Mouse (Mus musculus) testis, postnatal 14 days (tissue): ENCODE results near the gene Fbxl16.

Experiments
- DNase-seq: peaks from one replicate; pipeline ENCODE4 v3.0.0; 2021; ENCODE audit warnings: low spot score

Gene Fbxl16

GRCm38 (mm10) chr17:25828712-25829557, 20.1 kb downstream of the Fbxl16 start, which contains the start of gene Jmjd8:
TSS of gene Jmjd8 (plus strand) at chr17:25828867.
- peak; percentile 72 for DNase-seq

DNA sequence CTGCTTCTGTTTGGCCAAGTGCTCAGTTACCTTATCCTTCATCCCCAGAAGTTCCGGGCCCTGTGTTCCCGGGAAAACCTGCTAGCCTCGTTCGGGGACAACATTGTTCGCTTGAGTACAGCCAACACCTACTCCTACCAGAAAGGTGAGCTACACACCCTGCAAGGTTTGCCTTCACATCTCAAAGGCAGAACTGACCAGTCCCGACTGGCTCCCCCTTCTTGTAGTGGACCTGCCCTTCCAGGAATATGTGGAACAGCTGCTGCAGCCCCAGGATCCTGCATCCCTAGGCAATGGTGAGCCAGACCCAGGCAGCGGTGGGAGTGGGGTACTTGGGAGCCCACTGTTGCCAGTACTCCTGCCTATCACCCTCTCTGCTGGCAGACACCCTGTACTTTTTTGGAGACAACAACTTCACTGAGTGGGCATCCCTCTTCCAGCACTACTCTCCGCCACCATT, 20.7 kb downstream of the Fbxl16 start:
- DNase-seq, result no peak

GRCm38 (mm10) chr17:25830200-25830753, 21.4 kb downstream of the Fbxl16 start:
- no peak for DNase-seq

DNA sequence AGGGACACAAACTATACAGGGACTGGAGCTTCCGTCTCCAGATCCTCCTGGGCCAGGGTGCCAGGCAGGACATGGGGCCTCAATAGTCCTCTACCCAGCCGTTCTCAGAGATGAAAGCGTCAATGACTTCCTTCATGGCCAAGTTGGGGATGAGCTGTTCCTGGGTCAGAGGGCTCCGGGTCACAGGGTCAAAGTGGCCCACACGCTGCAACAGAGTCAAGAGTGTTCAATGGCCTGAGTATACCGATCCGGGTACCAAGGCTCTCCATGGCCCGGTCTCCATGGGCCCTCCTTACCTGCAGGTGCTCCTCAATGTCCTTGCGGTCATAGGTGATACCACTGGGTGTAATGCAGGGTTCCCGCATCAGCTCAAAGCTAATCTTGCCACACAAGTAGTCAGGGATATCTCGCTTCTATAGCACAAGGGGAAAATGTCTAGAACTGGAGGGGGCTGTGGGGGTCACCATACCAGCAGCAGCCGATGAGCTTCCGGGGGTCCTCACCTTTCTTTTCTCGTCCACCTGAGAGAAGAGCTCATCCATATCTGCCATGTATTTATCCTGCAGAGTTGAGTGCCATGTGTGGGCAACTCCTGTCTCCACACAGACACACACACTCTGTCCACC, 22.0 kb downstream of the Fbxl16 start:
- no peak for DNase-seq

- DNase-seq, result no peak
Observed at GRCm38 (mm10) chr17:25831451-25832281, 22.8 kb downstream of the Fbxl16 start.

DNA sequence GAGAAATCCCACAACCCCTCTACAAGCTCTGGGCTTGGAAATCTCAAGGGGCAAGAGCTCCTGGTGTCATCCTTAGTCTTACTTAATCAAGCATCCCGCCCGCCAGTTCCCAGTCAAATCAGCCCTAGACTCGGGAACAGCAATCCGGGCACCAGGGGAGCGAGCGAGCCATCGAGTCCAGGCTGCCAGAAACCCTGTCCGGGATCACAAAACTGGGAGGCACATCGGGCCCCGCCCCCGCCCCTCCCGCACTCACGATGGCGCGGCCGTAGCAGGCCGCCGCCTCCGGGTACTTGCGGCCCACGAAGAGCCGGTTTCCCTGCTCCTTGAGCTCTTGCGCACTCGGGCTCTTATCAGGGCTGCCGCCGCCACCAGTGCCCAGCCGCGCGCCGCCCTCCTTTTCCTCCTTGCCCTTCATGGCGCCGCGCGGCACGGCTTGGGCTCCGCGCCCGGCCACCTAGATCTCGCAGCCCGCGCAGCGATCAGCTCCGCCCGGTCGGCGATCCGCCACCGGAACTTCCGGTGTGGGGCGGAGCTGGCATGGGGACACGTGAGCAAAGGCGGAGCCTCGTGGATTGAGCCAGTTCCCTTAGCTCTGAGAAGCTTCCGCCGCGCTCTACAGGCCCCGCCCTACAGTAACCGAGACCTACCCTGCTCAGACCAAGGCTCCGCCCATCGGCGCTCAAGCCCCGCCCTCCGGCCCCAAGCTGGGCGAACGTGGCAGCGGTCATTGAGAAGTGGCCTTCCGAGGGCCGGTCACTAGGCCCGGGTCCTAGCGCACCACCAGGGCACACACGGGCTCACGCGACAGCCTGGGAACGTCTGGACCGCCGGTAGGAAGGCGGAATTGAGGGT, 23.8 kb downstream of the Fbxl16 start:
- peak; percentile 99 for DNase-seq

DNA sequence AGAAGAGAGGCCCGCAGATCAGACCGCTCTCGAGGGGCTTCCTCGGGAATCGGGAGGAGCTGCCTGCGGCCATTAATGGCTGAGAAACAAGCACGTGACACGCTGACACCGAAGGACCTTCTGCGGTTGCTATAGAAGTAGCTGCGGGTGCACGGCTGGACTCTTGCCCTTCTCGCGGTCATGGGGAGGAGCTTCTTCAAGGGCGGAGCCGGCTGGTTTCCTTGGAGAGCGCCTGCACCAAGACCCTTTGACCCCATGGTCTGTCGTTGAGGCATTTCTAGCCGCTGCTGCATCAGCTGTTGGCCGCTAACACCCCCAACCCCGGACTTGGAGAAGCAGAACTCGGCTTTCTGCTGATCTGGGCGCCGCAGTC, 24.4 kb downstream of the Fbxl16 start, which contains the start of gene Stub1:
Gene Stub1 (minus strand): TSS at position 114 of the 373 bp plus-strand sequence.
- peak; percentile 90 for DNase-seq

- DNase-seq, result no peak
Observed at GRCm38 (mm10) chr17:25833961-25834594, 25.2 kb downstream of the Fbxl16 start.

DNA sequence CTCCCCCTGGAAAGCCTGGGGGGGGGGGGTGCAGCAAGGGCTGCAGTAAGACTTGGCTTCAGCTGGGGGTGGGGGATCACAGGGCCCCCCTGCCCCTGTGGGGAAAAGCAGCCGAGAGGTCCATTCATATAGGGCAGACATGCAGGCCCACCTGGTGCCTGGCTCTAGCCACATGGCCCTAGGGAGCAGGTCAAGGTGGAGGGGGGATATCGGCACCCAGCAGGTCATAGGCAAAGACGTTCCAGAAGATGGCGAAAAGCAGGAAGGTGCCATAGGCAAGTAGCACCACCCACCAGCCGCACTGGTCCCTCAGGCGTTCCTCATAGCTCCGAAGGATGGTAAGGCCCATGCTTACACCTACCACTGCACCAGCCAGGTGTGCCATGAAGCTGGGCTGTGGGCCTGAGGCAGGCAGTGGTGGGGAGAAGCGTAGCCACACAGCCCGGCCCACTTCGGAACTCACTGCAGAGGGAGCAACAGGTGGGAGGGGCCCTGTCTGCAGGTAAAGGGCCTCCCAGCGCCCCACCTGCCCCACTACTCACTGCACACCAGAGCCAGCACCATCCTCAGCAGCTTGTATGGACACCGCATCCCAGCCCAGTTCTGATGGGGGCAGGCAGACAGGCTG, 25.8 kb downstream of the Fbxl16 start:
- DNase-seq, result no peak

- DNase-seq, result no peak
Observed at GRCm38 (mm10) chr17:25835301-25835700, 26.4 kb downstream of the Fbxl16 start.

GRCm38 (mm10) chr17:25835816-25836215, 26.9 kb downstream of the Fbxl16 start:
- no peak for DNase-seq

- DNase-seq, result no peak
Observed at GRCm38 (mm10) chr17:25836397-25837075, 27.7 kb downstream of the Fbxl16 start.

DNA sequence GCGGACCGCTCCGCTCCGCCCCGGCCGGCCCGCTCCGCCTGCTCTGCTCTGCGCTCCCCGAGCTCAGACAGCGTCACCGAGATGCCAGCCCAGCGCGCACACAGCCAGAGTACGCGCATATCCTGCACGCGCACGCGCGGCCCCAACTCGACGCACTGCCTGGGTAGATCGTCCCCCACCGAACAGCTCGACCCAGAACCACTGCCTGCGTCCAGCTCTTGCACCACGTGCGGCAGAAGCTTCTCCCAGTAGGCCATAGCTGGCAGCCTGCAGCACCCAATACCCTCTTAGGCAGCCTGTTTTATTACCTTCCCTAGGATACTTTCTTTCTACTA, 28.2 kb downstream of the Fbxl16 start, which contains the start of gene Rhbdl1:
Gene Rhbdl1 (minus strand): TSS at position 220 of the 335 bp plus-strand sequence.
- peak; percentile 68 for DNase-seq

GRCm38 (mm10) chr17:25837533-25837932, 28.6 kb downstream of the Fbxl16 start:
- DNase-seq, result no peak

GRCm38 (mm10) chr17:25838904-25839303, 30.0 kb downstream of the Fbxl16 start:
- no peak for DNase-seq

GRCm38 (mm10) chr17:25839455-25840235, 30.8 kb downstream of the Fbxl16 start:
- DNase-seq, result no peak

DNA sequence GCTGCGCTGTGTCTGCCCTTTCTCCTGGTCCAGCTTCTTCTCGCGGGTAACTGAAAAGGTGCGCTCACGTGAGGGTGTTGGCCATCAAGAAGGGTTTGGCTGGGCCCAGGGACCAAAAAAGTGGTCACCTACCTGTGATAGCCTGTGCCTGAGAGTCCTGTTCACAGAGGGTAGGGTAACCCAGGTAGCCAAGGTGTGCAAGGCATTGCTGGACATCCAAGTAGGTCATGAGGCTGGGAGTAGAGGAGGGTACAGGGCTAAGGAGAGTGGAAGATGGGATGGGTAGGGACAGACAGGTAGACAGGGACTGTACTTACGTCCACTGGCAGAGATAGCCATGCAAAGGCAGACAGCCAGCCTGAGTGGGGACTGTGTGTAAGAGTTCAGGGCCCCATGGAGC, 31.6 kb downstream of the Fbxl16 start:
- DNase-seq, result no peak

DNA sequence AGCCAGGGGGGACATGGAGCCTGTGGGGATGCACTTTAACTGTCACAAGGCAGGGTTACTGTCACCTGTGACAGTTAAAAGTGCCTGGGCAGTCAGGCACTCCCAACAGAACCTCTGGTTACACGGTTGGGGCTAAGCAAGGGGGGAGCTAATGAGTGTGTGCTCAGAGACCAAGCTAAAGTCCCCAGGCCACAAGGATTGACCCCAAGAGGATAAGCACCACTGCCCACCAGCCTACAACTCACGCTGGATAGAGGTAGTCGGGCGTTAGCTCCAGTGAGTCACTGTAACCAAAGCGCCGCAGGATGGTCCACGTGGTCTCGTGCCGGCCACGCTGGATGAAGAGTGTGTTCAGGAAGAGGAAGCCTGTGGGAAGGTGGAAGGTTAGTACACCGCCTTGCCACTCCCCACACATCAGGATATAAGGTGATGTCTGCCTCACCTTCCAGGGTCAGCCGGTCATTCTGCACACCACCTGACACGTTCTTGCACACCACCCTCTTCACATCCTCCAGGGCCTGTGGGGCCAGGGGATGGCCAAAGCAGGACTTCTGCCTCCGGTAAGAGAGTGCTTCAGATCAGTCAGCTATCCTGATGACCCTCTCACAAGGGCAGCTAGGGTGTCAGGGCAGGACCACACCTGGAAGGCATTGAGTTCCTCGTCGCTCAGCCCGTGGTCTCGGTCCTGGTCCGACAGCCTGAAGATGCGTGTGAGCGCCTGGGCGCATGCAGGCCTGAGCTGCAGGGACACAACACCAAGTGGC, 32.4 kb downstream of the Fbxl16 start, which contains the start of gene Gm20683:
Gene Gm20683 (minus strand): TSS at position 647 of the 764 bp plus-strand sequence.
- DNase-seq, result no peak
